Mouse (Mus musculus) heart, postnatal 0 days (tissue): ENCODE results near the gene Kif26b.

Experiments used
- CTCF ChIP-seq: IDR thresholded peaks from 2 replicates; pipeline ENCODE4 v1.5.1; 2016; ENCODE audit warnings: antibody characterized with exemption, control low read depth, low read depth
- EP300 ChIP-seq: IDR thresholded peaks from 2 replicates; pipeline ENCODE4 v1.6.1; 2016; ENCODE audit warnings: antibody characterized with exemption, low read depth

- TF ChIP-seq EP300: no peak
- TF ChIP-seq CTCF: no peak
Observed at GRCm38 (mm10) chr1:178844839-178845238, 315.9 kb downstream of the Kif26b start.
